Mouse (Mus musculus) liver, embryonic 13.5 days (tissue): ENCODE measurements around the gene Tac2. TPM values are rescaled to one million over a fixed set of nuclear protein-coding genes. Genes with fewer than 3 reads are reported as not detected.
A peak's percentile ranks its signal among the peaks of the same experiment; 100 is the strongest.

Experiments used
- ATAC-seq: fragments of 200-750 bp; cut with Nextera tagmentation; 2 replicates; pipeline ENCODE4 v1.8.0; 2017; ENCODE audit warnings: low read depth, mild to moderate bottlenecking, moderate number of reproducible peaks, moderate library complexity
- DNase-seq: peaks from one replicate; pipeline ENCODE4 v3.0.0; 2022
- H3K27ac ChIP-seq: fragments of 300-500 bp; sonication (generic); 2 replicates; pipeline ENCODE4 v1.5.1; 2015; ENCODE audit warnings: moderate library complexity, mild to moderate bottlenecking, inconsistent platforms
- H3K27me3 ChIP-seq: fragments of 300-500 bp; sonication (generic); 2 replicates; pipeline ENCODE4 v1.6.1; 2015; ENCODE audit warnings: mild to moderate bottlenecking, inconsistent platforms
- H3K36me3 ChIP-seq: fragments of 300-500 bp; sonication (generic); 2 replicates; pipeline ENCODE4 v1.6.1; 2015; ENCODE audit warnings: mild to moderate bottlenecking, inconsistent platforms
- H3K4me1 ChIP-seq: fragments of 300-500 bp; sonication (generic); replicated peaks from 2 replicates; pipeline ENCODE4 v1.6.1; 2015; ENCODE audit warnings: inconsistent platforms
- H3K4me2 ChIP-seq: fragments of 300-500 bp; sonication (generic); 2 replicates; pipeline ENCODE4 v1.6.1; 2015; ENCODE audit warnings: inconsistent platforms, mild to moderate bottlenecking, moderate library complexity
- H3K4me3 ChIP-seq: fragments of 300-500 bp; sonication (generic); replicated peaks from 2 replicates; pipeline ENCODE4 v1.5.1; 2015; ENCODE audit warnings: mild to moderate bottlenecking, inconsistent platforms
- H3K9ac ChIP-seq: fragments of 300-500 bp; sonication (generic); 2 replicates; pipeline ENCODE4 v1.6.1; 2015; ENCODE audit warnings: mild to moderate bottlenecking, inconsistent platforms
- H3K9me3 ChIP-seq: fragments of 300-500 bp; sonication (generic); replicated peaks from 2 replicates; pipeline ENCODE4 v1.6.1; 2016; ENCODE audit warnings: inconsistent platforms
- WGBS: fragments of 180-500 bp; shearing (Covaris S2); methylation state at CpG from one replicate; pipeline ENCODE4 v1.1.7; 2015; ENCODE audit not compliant: insufficient replicate concordance; 5-methylcytosine and 5-hydroxymethylcytosine counted together
- polyA plus RNA-seq: library from polyadenylated mRNA; unstranded; fragments of >200 nt; fragmentation: Nextera tagmentation; extraction: Ambion mirVana; gene quantifications from 2 replicates; pipeline ENCODE4 v1.2.1, GENCODE M21; 2015

Gene Tac2
- 11.4 and 14.2 TPM in 2 replicates for polyA plus RNA-seq

DNA sequence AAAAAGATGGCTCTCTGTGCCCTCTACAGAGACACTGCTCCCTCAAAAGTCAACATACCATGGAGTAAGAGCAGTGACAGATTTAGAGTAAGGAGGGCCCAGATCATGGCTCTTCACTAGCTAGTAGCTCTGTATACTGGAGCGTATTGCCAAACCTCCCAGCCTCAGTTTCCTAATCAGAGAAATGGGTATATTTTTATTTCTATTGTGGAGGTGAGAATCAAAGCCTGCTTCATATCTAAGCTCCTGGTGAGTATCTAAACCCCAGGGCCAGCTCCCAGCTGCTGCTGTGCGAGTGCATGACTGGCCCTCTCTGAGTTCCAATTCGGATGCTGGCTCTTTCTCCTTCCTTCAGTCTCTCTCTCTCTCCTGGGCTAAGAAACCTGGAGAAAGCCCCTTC lies at the start of gene Tac2:
TSS of gene Tac2 (plus strand) at position 301 of the 400 bp plus-strand sequence.
- Histone ChIP-seq H3K27ac (no peak within 1 kb of the TSS), H3K9ac (0 out of 2 replicates have a peak within 1 kb of the TSS, but pooled peaks have one; percentile 33), H3K4me3 (peak within 1 kb of the TSS; percentile 21; the same call in 1 of the 2 replicates), H3K4me2 (peak within 1 kb of the TSS; percentile 43), H3K4me1 (peaks cover 54% of the 10 kb centered on the region), H3K36me3 (no peaks in the 10 kb centered on the region), H3K27me3 (peaks cover 75% of the 10 kb centered on the region), H3K9me3 (no peaks in the 10 kb centered on the region)
- DNase-seq: no peak
- 62% methylated on average over 3 of the region's 3 CpGs for WGBS
- ATAC-seq: no peak

DNA sequence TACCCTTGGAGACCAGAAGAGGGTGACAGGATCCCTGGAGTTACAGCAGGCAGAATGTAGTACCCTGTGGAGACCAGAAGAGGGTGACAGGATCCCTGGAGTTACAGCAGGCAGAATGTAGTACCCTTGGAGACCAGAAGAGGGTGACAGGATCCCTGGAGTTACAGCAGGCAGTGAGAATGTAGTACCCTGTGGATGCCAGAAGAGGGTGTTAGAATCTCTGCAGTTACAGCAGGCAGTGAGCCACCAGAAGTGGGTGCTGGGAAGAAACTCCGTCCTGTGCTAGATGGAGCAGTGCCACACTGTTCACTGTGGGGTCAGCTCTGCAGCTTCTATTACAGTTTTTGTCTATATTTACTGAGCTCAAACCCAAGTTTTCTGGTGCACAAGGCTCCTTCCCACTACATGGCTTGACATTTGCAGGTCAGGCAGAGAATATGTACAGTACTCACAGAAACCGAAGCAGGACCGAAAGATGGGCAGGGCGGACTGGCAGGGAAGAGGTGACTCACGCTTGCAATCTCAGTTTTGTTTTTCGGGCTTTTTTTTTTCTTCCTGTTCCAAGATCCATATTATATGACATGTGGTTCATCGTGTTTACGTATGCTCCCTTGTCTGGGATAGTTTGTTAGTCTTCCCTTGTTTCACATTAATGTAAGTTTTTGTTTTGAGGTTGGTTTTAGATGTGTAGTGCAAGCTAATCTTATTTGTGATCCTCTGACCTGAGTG lies 49.3 kb upstream of the Tac2 start:
- H3K9ac ChIP-seq: no peak overlapping the region
- no peaks in the 10 kb centered on the region for H3K36me3 ChIP-seq
- no peak overlapping the region for H3K4me2 ChIP-seq
- H3K27me3 ChIP-seq: no peaks in the 10 kb centered on the region
- no peak for ATAC-seq
- no peaks in the 10 kb centered on the region for H3K9me3 ChIP-seq
- WGBS: 87% methylated on average over 8 of the region's 8 CpGs
- no peak overlapping the region for H3K27ac ChIP-seq
- no peak overlapping the region for H3K4me3 ChIP-seq
- H3K4me1 ChIP-seq: peaks cover 23% of the 10 kb centered on the region
- peak; percentile 70 for DNase-seq

DNA sequence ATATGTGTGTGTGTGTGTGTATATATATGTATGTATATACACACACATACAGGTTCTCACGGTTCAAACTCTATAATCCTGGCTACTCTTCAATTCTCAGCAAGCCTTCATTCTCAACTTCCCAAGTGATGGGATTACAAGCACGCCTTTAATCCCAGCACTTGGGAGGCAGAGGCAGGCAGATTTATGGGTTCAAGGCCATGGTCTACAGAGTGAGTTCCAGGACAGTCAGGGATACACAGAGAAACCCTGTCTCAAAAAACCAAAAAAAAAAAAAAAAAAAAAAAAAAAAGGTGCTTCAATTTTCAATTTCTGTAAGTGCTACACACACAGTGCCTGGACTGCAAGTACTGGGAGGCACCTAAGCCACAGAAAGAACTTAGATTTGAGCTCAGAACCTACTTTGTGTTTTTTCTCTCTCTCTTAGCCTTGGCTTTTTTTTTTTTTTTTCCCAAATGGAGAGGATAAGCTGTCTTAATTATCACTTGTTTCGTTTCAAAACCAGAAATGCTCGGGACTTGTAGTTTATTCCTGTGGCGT lies 48.3 kb upstream of the Tac2 start:
- 46% methylated on average over 5 of the region's 5 CpGs for WGBS
- Histone ChIP-seq H3K9ac (peak overlapping the region; percentile 53), H3K27ac (peak overlapping the region; percentile 58), H3K4me3 (peak overlapping the region; percentile 87), H3K27me3 (no peaks in the 10 kb centered on the region), H3K36me3 (no peaks in the 10 kb centered on the region), H3K9me3 (no peaks in the 10 kb centered on the region), H3K4me2 (peak overlapping the region; percentile 70), H3K4me1 (peaks cover 23% of the 10 kb centered on the region)
- ATAC-seq: no peak
- no peak for DNase-seq

DNA sequence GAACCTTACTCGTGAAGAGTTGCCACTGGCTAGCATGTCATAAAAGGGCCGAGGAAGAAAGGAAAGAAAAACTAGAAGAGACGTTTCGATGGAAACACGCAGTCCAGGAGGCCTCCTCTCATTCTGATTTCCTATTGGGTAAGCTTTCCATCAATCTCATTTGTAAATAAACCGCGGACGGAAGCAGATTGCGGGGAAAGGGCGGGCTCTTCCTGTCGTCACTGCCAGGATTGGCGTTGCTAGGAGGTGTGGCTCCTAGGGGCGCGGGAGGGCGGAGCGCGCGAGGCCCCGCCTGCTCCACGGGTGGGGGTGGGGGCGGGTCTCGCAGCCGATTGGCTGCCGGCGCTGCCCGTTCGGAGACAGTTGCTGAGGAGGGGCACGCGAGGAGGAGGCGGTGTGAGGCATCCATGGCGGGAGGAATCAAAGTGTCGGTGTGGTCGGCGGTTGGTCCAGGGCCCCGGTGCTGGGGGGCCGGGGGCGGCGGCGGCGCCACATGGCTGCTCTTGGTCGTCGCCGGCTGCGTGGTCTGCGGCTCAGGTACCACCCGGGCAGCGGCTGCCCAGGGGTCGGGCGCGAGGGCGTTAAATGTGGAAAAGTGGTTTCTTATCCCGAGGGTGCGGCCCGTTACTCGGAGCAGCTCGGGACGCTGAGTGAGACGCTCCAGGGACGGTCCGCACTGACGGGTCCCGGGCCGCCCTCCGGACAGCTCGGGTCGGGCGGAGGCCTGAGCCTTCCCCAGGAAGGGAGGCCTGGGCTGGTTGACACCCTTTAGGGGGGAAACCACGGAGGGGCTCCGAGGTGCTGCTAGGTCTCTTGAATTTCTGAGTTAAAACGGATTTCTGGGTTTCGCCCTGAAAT lies 47.4 kb upstream of the Tac2 start:
- Histone ChIP-seq H3K4me2 (peak overlapping the region; percentile 95), H3K36me3 (no peaks in the 10 kb centered on the region), H3K4me3 (peak overlapping the region; percentile 87), H3K27ac (peak overlapping the region; percentile 83), H3K27me3 (no peaks in the 10 kb centered on the region), H3K4me1 (peaks cover 23% of the 10 kb centered on the region), H3K9ac (peak overlapping the region; percentile 82), H3K9me3 (no peaks in the 10 kb centered on the region)
- under 1% methylated on average over 71 of the region's 71 CpGs for WGBS
- DNase-seq (peak; percentile 88), ATAC-seq (peak; percentile 93)

DNA sequence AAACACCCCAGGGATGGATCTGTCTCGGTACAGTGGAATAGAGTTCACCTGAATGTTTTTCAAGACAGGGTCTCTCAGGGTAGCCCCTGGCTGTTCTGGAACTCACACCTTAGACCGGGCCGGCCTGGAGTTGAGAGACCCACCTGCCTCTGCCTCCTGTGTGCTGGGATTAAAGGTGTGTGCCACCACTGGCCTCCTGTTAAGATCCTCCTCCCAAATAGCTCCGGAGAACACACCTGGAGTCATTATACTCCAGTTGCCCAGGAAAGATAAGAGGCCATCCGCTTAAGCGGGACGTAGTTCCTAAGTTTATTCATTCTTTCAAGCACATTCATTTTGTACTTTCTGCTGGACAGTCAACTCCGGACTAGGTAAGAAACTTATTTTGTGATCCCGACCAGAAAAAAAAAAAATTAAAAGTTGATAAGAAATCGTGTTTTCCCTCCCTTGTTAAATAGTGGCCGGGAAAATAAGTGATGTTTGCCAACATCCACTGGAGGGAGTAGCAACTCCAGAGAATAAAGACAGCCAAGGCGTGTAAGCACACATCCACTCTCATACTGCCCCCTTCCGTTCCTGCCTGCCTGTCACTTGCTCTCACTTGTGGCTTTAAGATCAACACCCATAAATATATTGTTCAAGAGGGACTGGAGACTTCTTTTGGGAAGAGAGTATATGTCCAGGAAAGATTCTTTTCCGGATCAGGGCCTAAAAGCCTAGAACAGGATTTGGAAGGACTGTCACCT lies 46.5 kb upstream of the Tac2 start:
- peak overlapping the region; percentile 82 for H3K9ac ChIP-seq
- WGBS: 6% methylated on average over 14 of the region's 14 CpGs
- peaks cover 23% of the 10 kb centered on the region for H3K4me1 ChIP-seq
- H3K27ac ChIP-seq: peak overlapping the region; percentile 83
- peak overlapping the region; percentile 87 for H3K4me3 ChIP-seq
- no peaks in the 10 kb centered on the region for H3K27me3 ChIP-seq
- no peaks in the 10 kb centered on the region for H3K36me3 ChIP-seq
- peak overlapping the region; percentile 95 for H3K4me2 ChIP-seq
- DNase-seq (peak; percentile 64), ATAC-seq (no peak)
- no peaks in the 10 kb centered on the region for H3K9me3 ChIP-seq

DNA sequence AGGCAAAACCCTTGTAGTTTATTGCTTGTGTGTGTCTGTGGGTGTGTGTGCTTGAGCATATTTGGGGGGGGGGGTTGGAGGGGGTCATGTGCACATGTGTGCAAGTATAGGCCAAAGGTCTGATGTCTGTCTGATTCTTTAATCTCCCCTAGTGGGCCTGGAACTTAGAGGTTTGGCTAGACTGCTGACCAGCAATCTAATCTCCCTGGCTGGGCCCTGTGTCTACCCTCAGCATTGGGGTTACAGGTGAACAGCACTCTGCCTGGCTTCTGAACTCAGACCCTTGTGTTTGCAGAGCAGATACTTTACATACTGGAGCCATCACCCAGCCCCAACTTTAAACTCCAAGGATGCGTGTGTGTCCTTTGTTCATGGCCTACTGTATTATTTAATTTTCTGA lies 45.1 kb upstream of the Tac2 start:
- DNase-seq: no peak
- H3K9ac ChIP-seq: no peak overlapping the region
- ATAC-seq: no peak
- H3K4me1 ChIP-seq: peaks cover 23% of the 10 kb centered on the region
- H3K36me3 ChIP-seq: no peaks in the 10 kb centered on the region
- H3K4me2 ChIP-seq: no peak overlapping the region
- H3K4me3 ChIP-seq: no peak overlapping the region
- H3K9me3 ChIP-seq: no peaks in the 10 kb centered on the region
- no peak overlapping the region for H3K27ac ChIP-seq
- 82% methylated on average over 1 of the region's 1 CpGs for WGBS
- no peaks in the 10 kb centered on the region for H3K27me3 ChIP-seq

DNA sequence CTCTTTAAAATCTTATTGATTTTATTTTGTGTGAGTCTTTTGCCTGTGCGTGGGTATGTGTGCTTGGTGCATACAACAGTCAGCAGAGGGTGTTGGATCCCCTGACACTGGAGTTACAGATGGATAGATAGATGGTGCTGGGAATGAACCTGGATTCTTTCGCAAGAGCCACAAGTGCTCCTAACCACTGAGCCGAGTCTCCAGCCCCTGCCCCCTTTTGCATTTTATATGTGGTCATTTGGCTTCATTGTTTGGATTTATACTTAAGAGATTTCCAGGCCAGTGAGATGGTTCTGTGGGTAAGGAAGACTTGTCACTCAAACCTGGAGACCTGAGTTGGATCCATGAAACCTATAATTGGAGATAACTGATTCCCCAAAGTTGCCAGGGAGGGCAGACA lies 44.4 kb upstream of the Tac2 start:
- WGBS: 71% methylated on average over 3 of the region's 3 CpGs
- DNase-seq (no peak), ATAC-seq (no peak)

DNA sequence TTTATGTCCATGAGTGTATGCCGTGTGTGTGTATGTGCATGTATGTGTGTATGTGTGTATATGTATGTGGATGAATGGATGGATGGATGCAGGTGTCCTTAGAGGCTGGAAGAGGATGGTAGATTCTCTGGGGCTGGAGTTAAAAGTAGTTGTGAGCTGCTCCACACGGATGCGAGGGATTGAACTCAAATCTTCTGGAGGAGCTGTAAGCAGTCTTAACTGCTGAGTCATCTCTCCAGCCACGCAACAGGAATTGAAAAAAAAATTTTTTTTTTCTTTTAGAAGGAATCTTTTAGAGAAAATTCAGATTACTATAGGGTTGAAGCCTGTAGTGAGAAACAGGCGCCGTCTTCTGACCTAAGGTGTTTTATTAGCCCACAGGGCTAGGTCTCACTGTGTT lies 41.4 kb upstream of the Tac2 start:
- ATAC-seq: no peak
- no peak overlapping the region for H3K4me3 ChIP-seq
- WGBS: 76% methylated on average over 6 of the region's 6 CpGs

More for the DNA sequence above, 44.4 kb upstream of the Tac2 start:
- Histone ChIP-seq H3K9ac (no peak overlapping the region), H3K27me3 (no peaks in the 10 kb centered on the region), H3K4me3 (no peak overlapping the region), H3K9me3 (no peaks in the 10 kb centered on the region), H3K4me2 (no peak overlapping the region), H3K27ac (no peak overlapping the region), H3K36me3 (no peaks in the 10 kb centered on the region), H3K4me1 (peaks cover 23% of the 10 kb centered on the region)

DNA sequence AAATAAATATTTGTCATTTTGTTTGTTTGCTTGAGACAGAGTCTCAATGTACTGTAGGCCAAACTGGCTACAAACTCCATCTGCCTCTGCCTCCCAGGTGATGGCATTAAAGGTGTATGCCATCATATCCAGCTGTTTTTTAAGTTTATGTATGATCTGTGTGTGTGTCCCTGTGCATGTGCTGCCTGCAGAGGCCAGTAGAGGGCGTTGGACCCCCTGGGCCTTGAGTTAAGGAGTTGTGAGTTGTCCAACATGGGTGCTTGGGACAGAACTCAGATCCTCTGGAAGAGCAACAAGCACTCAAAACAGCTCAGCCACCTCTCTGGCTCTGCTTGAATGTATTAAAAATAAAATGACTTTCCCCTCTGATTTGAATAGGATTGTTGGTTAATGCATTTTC lies 33.2 kb upstream of the Tac2 start:
- WGBS: 3% methylated on average over 1 of the region's 1 CpGs
- H3K27me3 ChIP-seq: no peaks in the 10 kb centered on the region
- H3K9ac ChIP-seq: no peak overlapping the region
- H3K4me3 ChIP-seq: no peak overlapping the region
- no peak overlapping the region for H3K27ac ChIP-seq
- DNase-seq: no peak
- H3K4me2 ChIP-seq: no peak overlapping the region
- peaks cover 46% of the 10 kb centered on the region for H3K36me3 ChIP-seq
- peaks cover 11% of the 10 kb centered on the region for H3K4me1 ChIP-seq
- H3K9me3 ChIP-seq: no peaks in the 10 kb centered on the region
- no peak for ATAC-seq

More for the DNA sequence above, 41.4 kb upstream of the Tac2 start:
- no peak for DNase-seq
- Histone ChIP-seq H3K9me3 (no peaks in the 10 kb centered on the region), H3K4me1 (peaks cover 10% of the 10 kb centered on the region), H3K9ac (no peak overlapping the region), H3K27ac (no peak overlapping the region), H3K27me3 (no peaks in the 10 kb centered on the region), H3K4me2 (no peak overlapping the region), H3K36me3 (no peaks in the 10 kb centered on the region)

DNA sequence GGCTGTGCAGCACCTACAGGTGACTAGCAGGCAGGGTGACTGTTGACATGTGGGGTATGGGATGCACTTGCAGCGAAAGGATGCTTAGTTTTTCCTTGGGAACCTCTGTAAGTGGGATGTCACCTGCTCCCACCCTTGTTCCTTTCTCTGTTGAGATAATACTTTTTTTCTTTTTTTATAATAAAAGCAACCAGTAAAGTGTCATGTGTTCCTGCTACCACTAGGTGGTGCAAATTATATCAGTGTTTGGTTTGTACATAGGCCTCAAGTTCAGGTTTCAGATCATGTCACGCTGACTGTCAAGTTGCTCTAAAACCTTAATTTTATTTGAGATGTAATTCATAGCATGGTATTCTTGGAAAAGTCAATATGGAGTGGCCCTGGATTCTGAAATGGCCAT lies 29.6 kb upstream of the Tac2 start:
- peak; percentile 43; the same call in 1 of the 2 replicates for ATAC-seq
- 48% methylated on average over 2 of the region's 2 CpGs for WGBS
- H3K9me3 ChIP-seq: no peaks in the 10 kb centered on the region
- H3K9ac ChIP-seq: no peak overlapping the region
- no peaks in the 10 kb centered on the region for H3K27me3 ChIP-seq
- peaks cover 67% of the 10 kb centered on the region for H3K36me3 ChIP-seq
- no peak for DNase-seq
- H3K4me2 ChIP-seq: no peak overlapping the region
- no peak overlapping the region for H3K4me3 ChIP-seq
- H3K4me1 ChIP-seq: peaks cover 11% of the 10 kb centered on the region
- H3K27ac ChIP-seq: no peak overlapping the region

DNA sequence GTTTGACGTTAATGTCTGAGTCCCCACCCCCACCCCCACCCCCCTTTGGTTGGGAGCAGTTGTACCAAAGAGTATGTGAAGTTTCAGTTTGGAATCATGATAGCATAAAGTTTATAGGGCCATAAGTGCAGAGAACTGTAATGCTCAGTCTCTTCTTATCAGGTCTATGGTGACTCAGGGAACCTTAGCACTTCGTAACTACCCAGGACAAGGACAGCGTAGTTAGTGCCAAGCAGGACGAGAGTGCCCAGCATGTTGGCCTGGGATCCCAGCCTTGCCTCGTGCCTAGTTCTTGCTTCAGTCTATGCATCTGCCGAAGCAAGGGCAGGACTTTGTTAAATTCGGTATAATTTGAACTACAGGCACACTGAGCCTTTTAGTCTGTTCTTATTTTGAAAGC lies 28.5 kb upstream of the Tac2 start:
- Histone ChIP-seq H3K9ac (no peak overlapping the region), H3K9me3 (no peaks in the 10 kb centered on the region), H3K27me3 (no peaks in the 10 kb centered on the region), H3K27ac (no peak overlapping the region; the same call in 1 of the 2 replicates), H3K36me3 (peaks cover 60% of the 10 kb centered on the region), H3K4me1 (peaks cover 11% of the 10 kb centered on the region), H3K4me2 (no peak overlapping the region), H3K4me3 (no peak overlapping the region)
- WGBS: 81% methylated on average over 7 of the region's 7 CpGs
- no peak for ATAC-seq
- no peak for DNase-seq
